Mouse (Mus musculus) naive thymus-derived CD4-positive, alpha-beta T cell, adult 2 months (primary cell): ENCODE data around the gene Sirt1.
"Not testable (repeated sequence)": the region's sequence is repeated elsewhere in the genome, so short reads cannot be mapped to it uniquely, and the experiment has no call there.

Experiments
- DNase-seq: peaks from one replicate; pipeline ENCODE4 v3.0.0-alpha.2; 2011; ENCODE audit warnings: low read depth

The Sirt1 gene

DNA sequence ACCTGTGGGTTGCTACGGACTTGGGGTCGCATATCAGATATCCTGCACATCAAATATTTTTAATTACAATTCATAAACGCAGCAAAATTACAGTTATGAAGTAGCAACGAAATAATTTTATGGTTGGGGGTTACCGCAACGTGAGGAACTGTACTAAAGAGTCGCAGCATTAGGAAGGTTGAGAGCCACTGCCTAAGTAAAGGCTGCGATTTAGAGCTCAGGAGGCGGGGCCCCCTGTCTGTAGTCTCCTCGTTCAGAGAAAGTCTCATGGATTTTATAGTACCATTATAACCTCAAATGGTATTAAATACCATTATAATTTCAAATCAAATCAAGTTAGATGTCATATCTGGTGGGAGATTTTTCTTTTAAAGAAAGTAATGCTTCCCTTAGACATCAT, 5.5 kb upstream of the Sirt1 start:
- DNase-seq, result peak; percentile 34

DNA sequence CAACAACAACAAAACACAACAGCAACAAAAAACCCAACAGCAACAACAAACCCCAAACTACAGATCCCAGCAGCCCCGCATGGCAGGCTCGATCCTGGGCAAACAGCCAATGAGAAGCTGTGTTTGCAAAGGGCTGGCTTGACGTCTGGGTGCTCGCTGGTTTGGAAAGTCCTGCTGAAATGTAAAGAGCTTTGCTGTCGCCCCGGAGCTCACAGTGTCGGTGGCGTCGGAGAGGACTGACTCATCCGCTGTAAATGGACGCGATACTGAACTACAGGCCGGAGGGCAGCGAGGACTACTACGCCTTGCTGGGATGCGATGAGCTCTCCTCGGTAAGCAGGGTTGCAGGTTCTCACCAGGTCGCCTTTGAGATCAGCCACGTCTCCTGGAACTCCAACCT, 4.9 kb upstream of the Sirt1 start:
- DNase-seq, result peak; percentile 83

DNA sequence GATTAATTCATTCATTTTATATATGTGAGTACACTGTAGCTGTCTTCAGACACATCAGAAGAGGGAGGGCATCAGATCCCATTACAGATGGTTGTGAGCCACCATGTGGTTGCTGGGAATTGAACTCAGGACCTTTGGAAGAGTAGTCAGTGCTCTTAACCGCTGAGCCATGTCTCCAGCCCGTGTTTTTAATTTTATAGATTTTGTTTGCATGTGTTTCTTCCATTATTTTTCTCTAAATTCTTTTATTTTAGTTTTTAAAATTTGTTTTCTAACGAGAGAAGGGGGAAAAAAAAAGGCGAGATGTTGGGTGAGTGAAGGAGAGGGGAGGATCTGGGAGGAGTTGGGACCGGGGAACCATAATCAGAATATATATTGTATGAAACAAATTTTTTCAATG, 4.4 kb upstream of the Sirt1 start:
- DNase-seq, result not testable (repeated sequence)

DNA sequence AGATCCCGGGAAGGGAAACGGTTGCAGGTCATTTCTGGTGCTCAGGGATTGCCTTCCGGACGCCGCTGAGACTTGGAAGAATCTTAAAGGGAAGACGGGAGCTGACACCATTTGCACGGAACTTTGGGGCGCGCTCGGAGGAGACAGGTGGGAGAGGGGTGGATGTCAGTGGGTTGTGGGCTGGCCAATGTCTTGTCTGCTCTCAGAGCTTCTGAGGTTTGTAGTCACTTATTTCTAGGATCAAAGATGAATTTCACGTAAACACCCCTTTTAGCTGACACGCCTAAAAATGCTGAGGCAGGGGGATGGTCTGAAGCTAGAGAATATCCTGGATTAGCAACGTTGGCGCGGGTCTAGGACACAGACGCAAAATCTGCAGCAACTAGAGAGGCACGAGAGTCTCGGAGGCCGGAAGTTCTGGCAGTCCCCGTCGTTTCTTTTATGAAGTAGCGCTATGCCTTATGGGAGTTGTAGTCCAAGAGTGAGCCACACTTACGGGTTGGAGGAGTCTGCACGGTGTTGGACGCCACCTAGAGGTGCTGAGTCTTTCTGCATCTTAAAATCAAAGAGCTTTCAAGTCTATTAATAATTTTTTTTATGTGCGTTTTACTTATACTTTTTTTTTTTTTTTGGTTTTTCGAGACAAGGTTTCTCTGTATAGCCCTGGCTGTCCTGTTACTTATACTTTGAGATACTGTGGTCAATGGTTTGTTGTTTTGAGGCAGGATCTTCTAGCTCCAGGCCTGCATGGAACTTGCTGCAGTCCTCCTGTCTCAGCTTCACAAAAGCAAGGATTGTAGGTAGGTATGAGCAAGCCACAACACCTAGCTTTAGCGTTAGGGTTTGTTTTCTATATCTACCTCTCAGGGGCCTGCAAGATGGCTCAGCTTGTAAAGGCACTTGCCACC, 1.1 kb upstream of the Sirt1 start, which contains the start of gene Dnajc12:
Gene Dnajc12 (plus strand): TSS at position 72 of the 908 bp plus-strand sequence.
- peak; percentile 96 for DNase-seq

DNA sequence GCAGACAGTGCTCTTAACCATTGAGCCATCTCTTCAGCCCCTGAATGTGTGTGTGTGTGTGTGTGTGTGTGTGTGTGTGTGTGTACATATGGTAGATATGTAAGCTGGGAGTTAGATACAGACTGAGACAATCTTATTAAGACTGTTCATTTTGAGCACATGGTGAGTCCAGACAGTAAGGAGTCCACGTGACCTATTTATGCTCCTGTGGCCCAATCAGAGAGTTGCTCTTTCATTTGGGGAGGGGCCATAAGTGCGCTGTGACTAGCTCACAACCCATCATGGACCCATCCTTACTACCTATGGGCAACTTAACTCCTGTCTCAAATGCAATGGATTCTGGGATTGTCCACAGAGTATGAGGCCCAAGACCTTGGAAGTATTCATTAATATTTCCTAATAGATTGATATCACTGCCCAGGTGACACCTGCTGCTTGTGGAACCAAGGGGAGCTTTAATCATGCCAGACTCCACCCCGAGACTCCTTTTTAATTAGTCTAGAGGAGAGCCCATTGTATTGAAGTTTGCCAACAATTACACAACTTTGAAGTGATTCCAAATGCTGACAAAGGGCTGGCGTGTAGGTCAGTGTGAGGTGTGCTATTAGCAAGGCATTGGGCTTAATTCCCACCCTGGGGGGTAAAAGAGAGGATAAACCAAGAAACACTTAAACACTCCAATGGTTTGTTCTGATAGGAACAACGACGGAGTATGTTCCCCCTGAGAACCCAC, 2.4 kb downstream of the Sirt1 start:
- DNase-seq, result no peak

DNA sequence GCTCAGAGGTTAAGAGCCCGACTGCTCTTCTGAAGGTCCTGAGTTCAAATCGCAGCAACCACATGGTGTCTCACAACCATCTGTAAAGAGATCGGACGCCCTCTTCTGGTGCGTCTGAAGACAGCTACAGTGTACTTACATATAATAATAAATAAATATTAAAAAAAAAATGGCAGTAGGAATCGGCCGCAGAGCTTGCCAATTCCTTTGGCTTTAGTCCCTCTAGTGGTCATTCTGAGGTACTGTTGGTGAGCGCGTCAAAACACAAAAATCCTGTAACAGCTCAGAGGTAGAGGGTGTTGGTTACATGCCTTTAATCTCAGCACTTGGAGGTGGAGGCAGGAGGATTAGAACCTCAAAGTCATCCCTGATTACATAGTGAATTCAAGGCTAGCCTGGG, 4.0 kb downstream of the Sirt1 start:
- peak; percentile 85 for DNase-seq

DNA sequence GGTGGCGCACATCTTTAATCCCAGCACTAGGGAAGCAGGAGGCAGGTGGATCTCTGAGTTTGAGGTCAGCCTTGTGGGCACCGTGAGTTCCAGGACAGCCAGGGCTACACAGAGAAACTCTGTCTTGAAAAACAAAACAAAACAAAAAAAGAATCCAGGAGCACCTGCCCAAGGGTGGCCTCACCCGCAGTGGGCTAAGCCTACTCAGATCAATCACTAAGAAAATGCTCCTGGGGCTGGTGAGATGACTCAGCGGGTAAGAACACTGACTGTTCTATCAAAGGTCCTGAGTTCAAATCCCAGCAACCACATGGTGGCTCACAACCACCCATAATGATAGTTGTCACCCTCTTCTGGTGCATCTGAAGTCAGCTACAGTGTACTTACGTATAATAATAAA, 5.2 kb downstream of the Sirt1 start:
- DNase-seq, result no peak

DNA sequence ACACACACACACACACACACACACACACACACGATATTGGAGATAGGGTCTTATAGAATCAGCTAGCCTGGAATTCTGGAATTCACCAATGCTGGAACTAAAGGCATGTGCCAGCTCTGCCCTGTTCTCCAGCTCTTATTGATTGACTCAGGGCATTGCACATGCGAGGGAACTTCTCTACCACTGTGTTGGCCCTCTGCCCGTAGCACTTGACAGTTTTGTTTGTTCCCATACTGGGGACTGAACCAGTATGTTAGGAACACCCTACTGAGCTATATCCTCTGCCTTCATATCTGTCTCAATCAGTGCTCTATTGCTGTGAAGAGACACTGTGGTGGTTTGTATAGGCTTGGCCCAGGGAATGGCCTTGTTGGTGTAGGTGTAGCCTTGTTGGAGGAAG, 13.5 kb downstream of the Sirt1 start:
- no peak for DNase-seq

DNA sequence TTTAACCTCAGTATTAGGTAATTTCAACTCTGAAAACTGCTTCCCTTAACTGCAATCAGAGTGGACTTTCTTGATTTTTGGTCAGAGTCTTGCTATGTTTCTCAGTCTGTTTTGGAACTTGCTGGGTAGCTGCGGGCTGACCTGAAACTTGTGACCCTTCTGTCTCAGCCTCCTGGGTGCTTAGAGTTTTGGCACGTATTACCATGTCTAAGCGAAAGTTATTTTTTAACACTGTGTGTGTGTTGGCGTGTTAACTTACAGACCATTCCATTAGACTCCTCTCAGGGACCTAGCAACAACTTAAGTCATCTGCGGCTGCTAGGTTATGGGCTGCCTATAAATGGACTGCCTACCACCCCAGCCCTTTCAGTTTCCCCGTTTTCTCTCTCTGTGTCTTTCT, 14.1 kb downstream of the Sirt1 start:
- no peak for DNase-seq

DNA sequence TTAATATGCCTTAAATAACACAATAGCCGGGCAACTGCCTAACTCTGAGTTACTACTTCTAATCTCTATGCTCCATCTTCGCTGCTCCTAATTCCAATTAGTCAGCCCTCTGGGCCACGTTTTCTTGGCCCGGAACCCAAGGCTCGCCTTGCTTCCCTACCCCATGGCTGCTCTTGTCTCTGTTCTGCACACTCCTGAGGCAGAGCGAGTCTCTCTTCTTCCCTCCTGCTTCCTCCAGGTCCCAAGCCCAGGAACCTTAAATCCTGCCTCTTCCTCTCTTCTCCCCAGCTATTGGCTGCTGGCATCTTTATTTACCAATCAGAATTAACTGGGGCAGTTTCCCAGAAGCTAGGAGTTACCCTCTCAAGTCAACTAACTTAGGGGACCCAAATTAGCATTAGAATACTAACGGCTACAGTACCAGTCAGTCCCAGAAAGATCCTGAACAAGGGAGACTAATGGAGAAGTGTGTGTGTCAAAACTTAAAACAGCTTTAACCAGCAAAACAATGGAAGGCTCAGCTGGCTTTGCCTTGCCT, 15.5 kb downstream of the Sirt1 start:
- no peak for DNase-seq

DNA sequence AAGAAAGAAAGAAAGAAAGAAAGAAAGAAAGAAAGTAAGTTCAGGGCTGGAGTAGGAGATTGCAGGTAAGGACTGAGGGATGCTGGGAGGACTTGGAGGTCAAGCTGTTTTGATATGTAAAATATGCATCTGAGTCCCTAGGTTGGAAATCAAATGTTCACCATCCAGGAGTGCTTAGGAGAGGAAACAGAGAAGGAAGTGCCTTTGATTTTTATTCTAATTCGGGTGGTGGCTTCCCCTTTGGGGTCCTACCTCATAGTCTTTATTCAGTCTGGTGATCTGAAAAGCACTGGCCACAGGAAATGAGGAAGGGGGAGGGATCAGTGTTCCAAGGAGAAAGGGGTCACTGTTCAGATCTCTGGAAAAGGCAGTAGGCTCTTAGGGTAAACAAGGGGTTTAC, 21.0 kb downstream of the Sirt1 start:
- no peak for DNase-seq

DNA sequence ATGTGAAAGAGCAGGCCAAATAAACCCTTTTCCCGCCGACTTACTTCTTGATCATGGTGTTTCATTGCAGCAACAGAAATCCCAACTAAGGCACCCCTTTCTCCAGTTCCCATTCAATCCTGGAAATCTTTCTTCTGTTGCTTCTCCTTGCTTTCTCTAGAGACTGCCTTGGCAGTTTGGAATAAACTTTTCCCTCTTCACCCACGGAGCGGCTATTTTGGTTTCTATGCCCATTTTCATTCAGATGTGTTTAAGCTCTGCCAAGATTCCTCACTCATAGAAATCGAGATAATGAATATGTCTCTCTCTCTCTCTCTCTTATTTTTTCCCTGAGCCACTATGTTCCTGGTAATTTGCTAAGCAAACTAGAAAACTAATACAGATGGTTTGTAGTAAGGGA, 29.4 kb downstream of the Sirt1 start:
- no peak for DNase-seq

DNA sequence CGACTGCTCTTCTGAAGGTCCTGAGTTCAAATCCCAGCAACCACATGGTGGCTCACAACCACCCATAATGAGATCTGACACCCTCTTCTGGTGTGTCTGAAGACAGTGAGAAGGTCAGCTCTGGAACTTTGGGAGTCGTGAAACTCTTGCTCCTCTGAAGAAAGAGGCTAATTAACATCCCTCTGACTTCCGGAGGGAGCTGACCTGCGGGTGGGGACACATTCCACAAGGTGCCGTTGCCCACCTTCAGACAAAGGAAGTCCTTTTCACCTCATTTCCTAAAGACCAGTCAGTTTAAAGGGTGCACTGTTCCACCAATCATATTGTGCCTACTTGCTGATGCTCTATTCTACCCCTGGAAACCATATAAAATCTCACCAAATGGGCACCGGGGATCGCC, 30.4 kb downstream of the Sirt1 start:
- not testable (repeated sequence) for DNase-seq

DNA sequence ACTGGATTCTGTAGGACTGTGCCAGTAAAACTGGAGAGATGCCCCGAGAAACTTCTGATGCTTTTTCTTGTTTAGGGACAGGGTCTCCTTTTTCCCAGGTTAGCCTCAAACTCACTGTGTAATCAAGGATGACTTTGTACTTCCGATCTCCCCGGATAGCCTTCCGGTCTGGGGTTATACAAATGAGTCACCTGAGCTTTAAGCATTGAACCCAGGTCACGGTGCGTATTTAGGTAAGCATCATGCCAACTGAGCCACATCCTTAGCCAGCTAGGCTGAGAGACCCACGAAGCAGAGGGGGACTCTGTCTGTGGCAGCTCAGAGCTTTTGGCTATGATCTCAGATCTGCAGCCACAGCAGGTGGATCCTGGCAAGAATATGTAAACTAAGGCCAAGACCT, 30.8 kb downstream of the Sirt1 start:
- no peak for DNase-seq

DNA sequence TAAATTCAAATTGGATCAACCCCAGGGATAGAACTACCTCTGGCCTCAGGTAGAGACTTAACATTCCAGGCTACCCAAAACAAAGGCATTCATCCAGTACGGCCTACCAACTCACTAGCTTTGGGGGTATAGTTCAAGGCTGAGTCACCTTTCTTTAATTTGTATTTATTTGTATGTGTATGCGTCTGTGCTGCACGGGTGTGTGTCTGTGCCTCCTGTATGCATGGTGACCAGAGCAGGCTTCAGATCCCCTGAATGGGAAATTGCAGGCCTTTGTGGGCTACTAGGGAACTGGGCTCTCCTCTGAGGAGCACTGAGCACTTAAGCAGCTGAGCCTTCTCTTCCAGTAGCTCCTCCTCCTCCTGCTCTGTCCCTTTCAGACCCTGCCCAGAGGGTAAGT, 33.2 kb downstream of the Sirt1 start:
- no peak for DNase-seq

DNA sequence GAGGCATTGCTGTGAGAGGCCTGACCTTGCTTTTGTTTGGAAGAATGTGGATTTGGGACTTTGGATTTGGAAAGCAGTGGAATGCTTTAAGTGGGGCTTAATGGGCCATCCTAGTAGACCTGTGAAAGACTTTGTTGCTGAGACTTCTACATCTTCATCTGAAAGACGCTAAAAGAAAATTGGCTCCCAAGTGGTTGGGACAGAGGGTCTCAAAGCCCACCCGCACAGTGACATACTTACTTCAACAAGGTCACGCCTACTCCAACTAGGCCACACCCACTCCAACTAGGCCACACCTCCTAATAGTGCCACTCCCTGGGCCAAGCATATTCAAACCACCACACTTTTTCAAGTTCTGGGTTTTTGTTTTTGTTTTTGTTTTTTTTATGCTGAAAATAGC, 36.8 kb downstream of the Sirt1 start:
- DNase-seq, result no peak

DNA sequence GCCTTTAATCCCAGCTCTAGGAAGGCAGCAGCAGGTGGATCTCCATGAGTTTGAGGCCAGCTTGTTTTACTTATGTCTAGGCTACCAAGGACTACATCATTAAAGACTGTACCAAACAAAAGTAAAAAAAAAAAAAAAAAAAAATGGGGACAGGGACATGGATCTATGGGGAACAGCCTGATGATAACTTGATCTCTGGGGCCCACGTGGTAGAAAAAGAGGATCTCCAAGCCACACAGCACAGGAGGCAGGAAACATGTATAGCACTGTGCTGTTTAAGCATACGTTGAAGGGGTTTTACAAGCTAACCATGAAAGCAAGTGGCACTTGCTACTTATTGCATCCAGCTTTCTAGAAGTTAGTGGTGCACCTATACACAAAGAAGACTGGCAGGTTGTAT, 40.2 kb downstream of the Sirt1 start:
- no peak for DNase-seq

DNA sequence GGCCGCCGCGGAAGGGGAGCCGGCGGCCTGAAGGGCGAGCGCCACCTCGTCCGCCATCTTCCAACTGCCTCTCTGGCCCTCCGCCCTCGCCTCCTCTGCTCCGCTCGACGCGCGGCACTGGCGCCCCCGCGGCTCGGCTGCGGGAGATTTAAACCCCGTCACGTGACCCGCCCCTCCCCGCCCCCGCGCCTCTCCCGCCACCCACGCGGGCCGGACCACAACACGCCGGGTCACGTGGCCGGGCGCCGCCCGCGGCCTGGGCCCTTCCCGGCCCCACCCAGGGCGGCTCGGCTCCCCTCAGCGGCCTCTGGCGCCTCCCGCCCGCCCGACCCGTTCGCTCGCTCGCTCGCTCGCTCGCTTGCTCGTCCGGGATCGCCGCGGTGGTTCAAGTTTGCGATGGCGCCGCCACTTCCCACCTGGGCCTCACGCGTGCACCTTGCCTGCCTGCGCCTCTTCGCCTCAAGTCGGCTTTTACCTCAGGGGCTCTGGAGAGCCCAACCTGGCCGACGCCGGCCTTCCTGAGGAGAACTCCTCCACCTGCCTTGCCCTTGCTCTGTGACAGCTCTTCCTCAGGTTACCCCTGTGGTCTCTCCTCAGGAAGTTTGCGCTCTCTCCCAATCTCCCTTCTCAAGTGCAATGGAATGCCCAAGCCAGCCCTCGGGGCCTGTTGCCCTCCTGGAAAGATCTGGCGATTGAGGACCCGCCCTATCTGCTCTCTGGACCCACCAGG, 42.4 kb downstream of the Sirt1 start:
- peak; percentile 87 for DNase-seq

DNA sequence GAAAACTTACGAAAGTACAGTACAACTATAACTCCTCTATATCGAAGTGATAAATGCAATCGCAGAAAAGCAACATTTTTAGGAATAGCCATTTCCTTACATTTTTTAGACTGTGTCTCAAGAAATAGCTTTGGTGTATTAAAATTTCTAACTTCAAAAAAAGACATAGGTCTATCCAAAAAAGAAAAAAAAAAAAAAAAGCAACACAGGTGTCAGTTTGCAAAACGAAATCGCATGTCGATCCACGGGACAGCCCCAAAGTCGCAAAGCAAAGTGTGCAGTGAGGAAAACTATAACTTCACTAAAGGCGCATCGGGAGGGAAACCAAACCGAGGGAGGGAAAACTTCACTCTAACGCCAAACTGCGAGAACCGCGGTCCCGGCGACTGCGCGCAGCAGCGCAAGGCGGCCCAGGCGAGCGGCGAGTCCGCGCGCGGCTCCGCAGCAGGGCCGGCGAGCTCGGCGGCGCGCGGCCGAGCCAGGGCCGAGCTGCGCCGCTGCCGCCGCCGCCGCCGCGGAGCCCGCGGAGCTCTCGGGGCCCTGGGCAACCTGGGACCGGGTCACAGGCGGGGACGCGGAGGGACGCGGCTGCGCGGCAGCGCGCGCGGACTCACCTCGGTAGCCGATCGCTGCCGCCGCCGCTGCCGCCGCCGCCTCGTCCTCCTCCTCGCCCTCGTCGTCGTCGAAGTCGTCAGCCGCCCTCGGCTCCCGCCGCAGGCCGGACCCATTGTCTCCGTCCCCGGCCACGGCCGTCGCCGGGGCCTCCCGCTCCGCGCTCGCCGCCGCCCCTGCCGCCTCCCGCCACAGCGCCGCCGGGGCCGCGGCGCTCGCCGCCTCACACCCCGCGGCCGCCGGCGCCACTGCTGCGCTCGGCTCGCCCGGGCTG, 43.3 kb downstream of the Sirt1 start:
- DNase-seq, result peak; percentile 68

DNA sequence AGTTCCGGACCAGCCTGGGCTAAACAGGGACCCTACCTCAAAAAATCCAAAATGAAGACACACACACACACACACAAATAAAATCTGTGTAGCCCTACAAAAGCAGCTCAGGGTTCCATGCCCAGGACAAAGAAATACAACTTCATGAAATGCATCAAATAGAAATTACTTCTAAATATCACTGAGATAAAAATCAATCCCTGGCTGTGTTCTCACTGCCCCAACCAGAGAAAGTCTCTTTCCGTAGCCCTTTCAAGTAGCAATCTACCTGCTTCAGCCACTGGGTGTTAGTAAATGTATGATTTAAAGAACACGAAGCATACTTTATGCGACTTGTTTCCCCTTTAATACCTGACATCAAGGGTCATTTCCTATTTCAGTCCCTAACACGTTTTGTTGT, 44.2 kb downstream of the Sirt1 start:
- DNase-seq, result no peak

DNA sequence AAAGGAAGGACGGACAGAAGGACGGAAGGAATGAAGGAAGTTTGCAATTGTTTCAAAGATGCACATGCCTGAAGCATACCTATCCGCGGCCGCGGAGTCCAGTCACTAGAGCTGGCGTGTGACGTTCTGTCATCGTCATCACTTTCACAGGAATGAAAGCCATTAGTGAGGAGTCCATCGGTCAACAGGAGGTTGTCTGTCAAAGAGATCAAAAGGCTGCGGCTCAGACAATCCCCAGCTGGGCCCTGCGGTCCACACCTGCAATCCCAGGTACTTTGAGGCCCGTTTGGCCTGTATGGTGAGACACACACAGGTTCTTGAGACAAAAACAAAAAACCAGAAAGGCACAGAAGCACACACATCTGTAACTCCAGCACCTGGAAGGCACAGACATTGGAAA, 44.6 kb downstream of the Sirt1 start:
- DNase-seq, result no peak
